Mouse (Mus musculus) B cell, adult (primary cell): ENCODE results near the gene Gm19402. TPM values are rescaled to one million over a fixed set of nuclear protein-coding genes. Genes with fewer than 3 reads are reported as not detected.

Experiments
- total RNA-seq: library from RNA; stranded (reverse); gene quantifications from 4 replicates; pipeline ENCODE4 v1.2.4, GENCODE M21; 2023; ENCODE audit not compliant: inconsistent age

The Gm19402 gene
- not detected in 4 replicates for total RNA-seq

GRCm38 (mm10) chr10:77690356-77690807, at the start of gene Gm19402:
TSS of gene Gm19402 (minus strand) at chr10:77690757.

GRCm38 (mm10) chr10:77726186-77726585, 35.6 kb upstream of the Gm19402 start, which contains the start of gene Gm10100:
TSS of gene Gm10100 (plus strand) at chr10:77726486.

DNA sequence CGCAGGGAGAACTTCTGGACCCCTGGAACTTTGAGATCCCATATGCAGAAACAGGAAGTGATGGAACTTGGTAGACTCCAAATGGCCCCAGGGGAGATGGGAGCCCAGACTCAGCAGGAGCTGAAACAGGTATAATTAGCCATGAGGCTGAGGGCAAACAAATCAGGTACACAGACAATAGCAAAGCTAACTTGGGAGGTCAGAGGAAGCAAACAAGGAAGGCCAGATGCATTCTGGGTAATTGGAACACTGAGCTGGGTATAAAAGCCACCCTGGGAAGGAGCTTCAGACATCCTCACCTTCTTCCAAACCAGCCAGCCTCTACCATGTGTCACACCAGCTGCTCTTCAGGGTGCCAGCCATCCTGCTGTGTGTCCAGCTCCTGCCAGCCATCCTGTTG, 29.7 kb upstream of the Gm19402 start, which contains the start of gene Krtap12-1:
TSS of gene Krtap12-1 (plus strand) at position 301 of the 400 bp plus-strand sequence.

GRCm38 (mm10) chr10:77715507-77715906, 24.9 kb upstream of the Gm19402 start, which contains the start of gene Gm10142:
TSS of gene Gm10142 (plus strand) at chr10:77715807.

GRCm38 (mm10) chr10:77711157-77711556, 20.6 kb upstream of the Gm19402 start, which contains the start of gene Gm10024:
TSS of gene Gm10024 (plus strand) at chr10:77711457.

GRCm38 (mm10) chr10:77706326-77706725, 15.8 kb upstream of the Gm19402 start, which contains the start of gene Gm10272:
TSS of gene Gm10272 (plus strand) at chr10:77706626.

DNA sequence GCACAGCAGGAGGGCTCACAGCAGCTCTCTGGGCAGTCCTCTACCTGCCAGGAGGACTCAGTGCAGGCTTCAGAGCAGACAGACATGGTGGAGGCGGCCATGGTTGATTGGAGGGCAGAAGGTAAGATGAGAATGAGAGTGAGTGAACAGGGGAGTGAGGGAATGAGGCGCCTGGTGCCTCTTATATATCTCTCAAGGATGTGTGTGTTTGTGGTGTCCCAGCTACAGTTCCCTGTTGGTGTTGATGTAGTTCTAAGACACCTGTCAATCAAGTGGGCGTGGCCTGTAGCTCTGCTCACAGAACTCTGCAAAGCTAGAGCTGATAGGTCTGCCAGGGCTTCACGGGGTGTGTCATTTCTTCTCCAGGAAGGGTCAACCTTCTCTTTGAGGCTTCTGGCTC, 6.6 kb upstream of the Gm19402 start, which contains the start of gene Gm9508:
TSS of gene Gm9508 (minus strand) at position 101 of the 400 bp plus-strand sequence.

DNA sequence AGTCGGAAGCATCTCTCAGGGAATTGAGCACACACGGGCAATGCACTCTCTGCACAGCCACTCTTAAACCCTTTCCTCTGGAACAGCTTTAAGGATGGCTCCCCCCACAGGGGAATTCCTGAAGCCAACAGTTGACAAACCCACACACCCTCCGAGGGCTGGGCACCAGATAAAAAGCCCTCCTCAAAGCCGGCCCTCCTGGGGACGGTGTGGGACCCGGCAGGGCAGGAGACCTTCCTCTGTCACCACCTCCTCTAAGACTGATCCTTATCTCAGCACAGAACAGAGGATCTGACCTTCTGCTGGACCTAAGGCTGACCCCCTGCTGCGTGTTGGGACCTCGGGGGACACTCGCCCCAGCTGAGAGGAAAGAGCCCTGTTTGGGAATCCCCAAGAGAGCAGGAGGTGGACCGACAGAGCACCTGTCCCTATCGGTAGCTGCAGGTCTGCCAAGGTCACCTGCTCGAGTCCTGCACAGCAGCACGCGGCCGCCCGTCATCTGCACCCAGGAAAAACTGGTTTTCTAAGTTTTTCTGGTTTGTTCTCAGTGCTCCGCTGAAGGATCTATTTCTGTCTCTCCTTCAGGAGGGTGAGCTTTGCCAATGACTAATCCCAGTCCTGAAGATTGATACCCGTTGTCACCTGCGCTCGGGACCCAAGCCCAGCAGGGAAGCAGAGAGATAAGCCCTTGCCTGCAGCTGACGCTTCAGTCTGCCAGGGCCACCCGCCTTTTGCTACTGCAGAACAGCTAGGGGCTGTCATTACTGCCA, 4.5 kb downstream of the Gm19402 start, which contains the start of gene Tspear:
TSS of gene Tspear (plus strand) at position 675 of the 770 bp plus-strand sequence.

Other genes starting within 250 kb of the Gm19402 start
- 18.5 to 25.2 TPM (median 21.4 TPM) in 4 replicates for gene Fam207a, start 175.0 kb downstream of the Gm19402 start, total RNA-seq
- 75.6 to 80.7 TPM (median 79.8 TPM) in 4 replicates for gene Itgb2, start 160.5 kb downstream of the Gm19402 start, total RNA-seq
- 72.1 to 89.4 TPM (median 78.3 TPM) in 4 replicates for gene Pttg1ip, start 109.0 kb downstream of the Gm19402 start, total RNA-seq
- 58.9 to 65.6 TPM (median 62.4 TPM) in 4 replicates for gene Sumo3, start 84.7 kb downstream of the Gm19402 start, total RNA-seq
- gene Gm49325, start 84.6 kb downstream of the Gm19402 start, total RNA-seq = 1.3 to 12.1 TPM in 2 of 4 replicates, not detected in the others
- 37.9 to 44.1 TPM (median 41.3 TPM) in 4 replicates for gene Ube2g2, start 68.5 kb downstream of the Gm19402 start, total RNA-seq
- gene Tspear, start 4.2 kb downstream of the Gm19402 start, total RNA-seq = 2.7 to 5.5 TPM (median 4.4 TPM) in 4 replicates
- not detected in 4 replicates for gene Gm9508, start 6.5 kb upstream of the Gm19402 start, total RNA-seq
- not detected in 4 replicates for gene Gm10272, start 15.9 kb upstream of the Gm19402 start, total RNA-seq
- gene Gm10024, start 20.7 kb upstream of the Gm19402 start, total RNA-seq = not detected in 4 replicates
- not detected in 4 replicates for gene Gm10142, start 25.1 kb upstream of the Gm19402 start, total RNA-seq
- not detected in 4 replicates for gene Krtap12-1, start 29.8 kb upstream of the Gm19402 start, total RNA-seq
- gene Gm10100, start 35.7 kb upstream of the Gm19402 start, total RNA-seq = not detected in 4 replicates
- not detected in 4 replicates for gene Gm18596, start 51.9 kb upstream of the Gm19402 start, total RNA-seq
- not detected in 4 replicates for gene Gm9736, start 60.6 kb upstream of the Gm19402 start, total RNA-seq
- not detected in 4 replicates for gene Gm3233, start 68.9 kb upstream of the Gm19402 start, total RNA-seq
- not detected in 4 replicates for gene Gm3238, start 80.6 kb upstream of the Gm19402 start, total RNA-seq
- not detected in 4 replicates for gene Gm7138, start 86.2 kb upstream of the Gm19402 start, total RNA-seq
- not detected in 4 replicates for gene Gm3250, start 91.8 kb upstream of the Gm19402 start, total RNA-seq
- not detected in 4 replicates for gene Gm7137, start 97.4 kb upstream of the Gm19402 start, total RNA-seq
- gene Gm9639, start 104.3 kb upstream of the Gm19402 start, total RNA-seq = not detected in 4 replicates
- gene Gm19668, start 108.4 kb upstream of the Gm19402 start, total RNA-seq = not detected in 4 replicates
- not detected in 4 replicates for gene Gm9507, start 121.1 kb upstream of the Gm19402 start, total RNA-seq
- not detected in 4 replicates for gene Gm2696, start 123.9 kb upstream of the Gm19402 start, total RNA-seq
- gene Krtap10-4, start 136.3 kb upstream of the Gm19402 start, total RNA-seq = not detected in 4 replicates
- gene Krtap10-10, start 145.2 kb upstream of the Gm19402 start, total RNA-seq = not detected in 4 replicates
- not detected in 4 replicates for gene Gm36176, start 156.0 kb upstream of the Gm19402 start, total RNA-seq
- gene Gm10318, start 162.1 kb upstream of the Gm19402 start, total RNA-seq = not detected in 4 replicates
- gene Gm3285, start 171.2 kb upstream of the Gm19402 start, total RNA-seq = not detected in 4 replicates
- gene Lrrc3, start 211.8 kb upstream of the Gm19402 start, total RNA-seq = 0.16 to 0.19 TPM in 2 of 4 replicates, not detected in the others